In the genomic region with DNA sequence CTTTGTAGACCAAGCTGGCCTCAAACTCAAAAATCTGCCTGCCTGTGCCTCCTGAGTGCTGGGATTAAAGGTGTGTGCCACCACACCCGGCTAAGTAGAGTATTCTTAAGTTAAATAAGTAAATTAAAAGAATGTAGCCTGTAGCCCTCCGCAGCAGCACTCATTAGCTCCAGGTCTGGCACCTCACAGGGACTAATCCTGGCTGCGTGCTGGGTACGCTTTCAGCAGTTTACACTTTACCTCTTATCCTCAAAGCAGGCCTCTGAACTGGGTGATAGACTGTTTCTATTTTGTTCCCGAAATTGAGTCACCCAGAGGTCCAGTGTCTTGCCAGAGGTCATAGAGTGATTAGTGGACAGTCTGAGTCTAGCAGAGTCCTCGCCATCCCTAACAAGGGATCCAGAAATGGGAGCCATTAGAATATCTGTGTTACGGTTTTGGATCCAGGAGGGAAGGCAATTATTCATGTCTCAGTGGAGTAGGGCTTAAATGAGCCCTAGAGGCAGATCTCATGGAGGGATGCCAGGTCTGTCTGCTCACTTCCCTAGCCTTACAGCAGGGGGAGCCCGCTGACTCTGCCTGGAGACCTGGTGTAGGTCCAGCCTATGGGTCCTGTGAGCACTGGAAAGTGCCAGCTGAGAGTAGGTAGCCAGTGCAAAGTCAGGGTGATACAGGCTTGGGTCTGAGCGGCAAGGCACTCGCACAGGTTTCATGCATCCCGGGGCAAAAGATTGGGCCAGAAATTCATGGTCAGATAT, we compare ENCODE assay signal across 8 mouse cellular contexts. TPM values are rescaled to one million over a fixed set of nuclear protein-coding genes. Genes with fewer than 3 reads are reported as not detected.
DNase-seq lines count a peak whose midpoint lies in the region; ATAC-seq and TF ChIP-seq lines count a peak whose summit lies in the region.

No protein-coding gene starts in this region.

- no peaks in the 10 kb centered on the region for H3K4me1 ChIP-seq in embryonic fibroblast, embryonic 13.5 days (ENCODE audit: control insufficient read depth, insufficient read depth, low read length)
- peaks cover 6% of the 10 kb centered on the region; the same call in 1 of the 2 replicates for H3K4me1 ChIP-seq in heart, embryonic 10.5 days
- H3K4me1 ChIP-seq in kidney, embryonic 15.5 days = peaks cover 22% of the 10 kb centered on the region
- H3K4me1 ChIP-seq in stomach, embryonic 14.5 days (ENCODE audit: control insufficient read depth, insufficient read depth, low read length) = no peaks in the 10 kb centered on the region

- peaks cover 10% of the 10 kb centered on the region; the same call in 1 of the 2 replicates for H3K27me3 ChIP-seq in heart, embryonic 10.5 days (ENCODE audit: insufficient read depth, poor library complexity, severe bottlenecking)
- H3K27me3 ChIP-seq in kidney, embryonic 15.5 days = no peaks in the 10 kb centered on the region
- H3K27me3 ChIP-seq in stomach, embryonic 14.5 days (ENCODE audit: control insufficient read depth, insufficient read depth, low read length) = no peaks in the 10 kb centered on the region

- DNase-seq in 3134 (ENCODE audit: extremely low read depth, insufficient read length, low spot score) (peak; percentile 68), liver (peak; percentile 75)
- DNase-seq in adrenal gland, postnatal 14 days = peak; percentile 94
- peak; percentile 81 for DNase-seq in heart, embryonic 10.5 days (ENCODE audit: low spot score)
- DNase-seq in naive thymus-derived CD4-positive, alpha-beta T cell, adult 2 months (ENCODE audit: low read depth) = peak; percentile 90

- no peak overlapping the region for H3K9ac ChIP-seq in kidney, embryonic 15.5 days
- H3K9ac ChIP-seq in stomach, embryonic 14.5 days (replicated peaks; ENCODE audit: low read depth, low read length) = no peak overlapping the region

- no peak overlapping the region for H3K27ac ChIP-seq in embryonic fibroblast, embryonic 13.5 days (ENCODE audit: insufficient read depth, low read length)
- H3K27ac ChIP-seq in heart, embryonic 10.5 days = no peak overlapping the region
- no peak overlapping the region for H3K27ac ChIP-seq in kidney, embryonic 15.5 days
- no peak overlapping the region for H3K27ac ChIP-seq in stomach, embryonic 14.5 days (ENCODE audit: low read length)

- peaks cover 14% of the 10 kb centered on the region; the same call in 1 of the 2 replicates for H3K36me3 ChIP-seq in heart, embryonic 10.5 days
- peaks cover 11% of the 10 kb centered on the region for H3K36me3 ChIP-seq in kidney, embryonic 15.5 days
- H3K36me3 ChIP-seq in stomach, embryonic 14.5 days (ENCODE audit: control insufficient read depth, insufficient read depth, low read length) = no peaks in the 10 kb centered on the region

- no peak overlapping the region for H3K4me3 ChIP-seq in embryonic fibroblast, embryonic 13.5 days (ENCODE audit: insufficient read depth, low read length)
- no peak overlapping the region for H3K4me3 ChIP-seq in heart, embryonic 10.5 days
- no peak overlapping the region for H3K4me3 ChIP-seq in kidney, embryonic 15.5 days (replicated peaks)
- H3K4me3 ChIP-seq in stomach, embryonic 14.5 days (ENCODE audit: low read depth, low read length) = no peak overlapping the region

- H3K9me3 ChIP-seq in heart, embryonic 10.5 days = no peaks in the 10 kb centered on the region
- no peaks in the 10 kb centered on the region for H3K9me3 ChIP-seq in kidney, embryonic 15.5 days (replicated peaks)
- no peaks in the 10 kb centered on the region for H3K9me3 ChIP-seq in stomach, embryonic 14.5 days (ENCODE audit: control insufficient read depth, low read depth, low read length)

- ATAC-seq in kidney, embryonic 15.5 days (replicated peaks; ENCODE audit: low FRiP score) = peak; percentile 68; the same call in 1 of the 2 replicates
- ATAC-seq in stomach, embryonic 14.5 days (ENCODE audit: insufficient number of reproducible peaks, insufficient read depth, low FRiP score, low read depth) = peak; percentile 58; the same call in 1 of the 2 replicates

- no peak overlapping the region for H3K4me2 ChIP-seq in kidney, embryonic 15.5 days
- no peak overlapping the region for H3K4me2 ChIP-seq in stomach, embryonic 14.5 days (replicated peaks; ENCODE audit: low read depth, low read length)

- 28% methylated on average over 11 of the region's 11 CpGs for WGBS in heart, embryonic 10.5 days
- WGBS in kidney, embryonic 15.5 days = 38% methylated on average over 11 of the region's 11 CpGs
- 34% methylated on average over 11 of the region's 11 CpGs for WGBS in stomach, embryonic 14.5 days

- TF ChIP-seq POLR2A in embryonic fibroblast, embryonic 13.5 days (IDR thresholded peaks at IDR 0.05; ENCODE audit: low read depth, low read length) = no peak

- TF ChIP-seq CTCF in embryonic fibroblast, embryonic 13.5 days (IDR thresholded peaks at IDR 0.05; ENCODE audit: borderline replicate concordance, insufficient read depth, low read length) = peak; percentile 90

RNA-seq across cellular contexts. Expression of a gene that starts 12.7 kb away (rescaled TPM):
- total RNA-seq in adrenal gland, postnatal 14 days (2021) = 17.3 and 19.4 TPM in 2 replicates
- 11.0 and 11.9 TPM in 2 replicates for polyA plus RNA-seq in embryonic fibroblast, embryonic 13.5 days (2011; ENCODE audit: insufficient read length, low read depth, missing spikeins)
- polyA plus RNA-seq in heart, embryonic 10.5 days (2016; fragmentation: Nextera tagmentation; extraction: Ambion mirVana) = 12.6 and 13.5 TPM in 2 replicates
- polyA plus RNA-seq in kidney, embryonic 15.5 days (2015; fragmentation: Nextera tagmentation; extraction: Ambion mirVana) = 12.1 and 14.4 TPM in 2 replicates
- 11.8 and 12.7 TPM in 2 replicates for polyA plus RNA-seq in stomach, embryonic 14.5 days (2014; fragmentation: Nextera tagmentation; extraction: Ambion mirVana)

RNA-seq across cellular contexts. Expression of a gene that starts 16.3 kb away (rescaled TPM):
- total RNA-seq in adrenal gland, postnatal 14 days (2021) = 1.7 and 2.0 TPM in 2 replicates
- polyA plus RNA-seq in embryonic fibroblast, embryonic 13.5 days (2011; ENCODE audit: insufficient read length, low read depth, missing spikeins) = 8.0 and 8.1 TPM in 2 replicates
- polyA plus RNA-seq in heart, embryonic 10.5 days (2016; fragmentation: Nextera tagmentation; extraction: Ambion mirVana) = 0.53 and 1.1 TPM in 2 replicates
- polyA plus RNA-seq in kidney, embryonic 15.5 days (2015; fragmentation: Nextera tagmentation; extraction: Ambion mirVana) = 2.6 and 41.3 TPM in 2 replicates
- polyA plus RNA-seq in stomach, embryonic 14.5 days (2014; fragmentation: Nextera tagmentation; extraction: Ambion mirVana) = 1.2 and 1.8 TPM in 2 replicates

RNA-seq across cellular contexts. Expression of a gene that starts 36.3 kb away (rescaled TPM):
- total RNA-seq in adrenal gland, postnatal 14 days (2021) = 8.4 and 8.7 TPM in 2 replicates
- polyA plus RNA-seq in embryonic fibroblast, embryonic 13.5 days (2011; ENCODE audit: insufficient read length, low read depth, missing spikeins) = 0.55 and 1.4 TPM in 2 replicates
- 0.74 and 0.92 TPM in 2 replicates for polyA plus RNA-seq in heart, embryonic 10.5 days (2016; fragmentation: Nextera tagmentation; extraction: Ambion mirVana)
- 1.1 TPM in 2 replicates for polyA plus RNA-seq in kidney, embryonic 15.5 days (2015; fragmentation: Nextera tagmentation; extraction: Ambion mirVana)
- 1.4 and 2.1 TPM in 2 replicates for polyA plus RNA-seq in stomach, embryonic 14.5 days (2014; fragmentation: Nextera tagmentation; extraction: Ambion mirVana)

RNA-seq across cellular contexts. Expression of a gene that starts 45.2 kb away (rescaled TPM):
- total RNA-seq in adrenal gland, postnatal 14 days (2021) = 42.3 and 54.0 TPM in 2 replicates
- polyA plus RNA-seq in embryonic fibroblast, embryonic 13.5 days (2011; ENCODE audit: insufficient read length, low read depth, missing spikeins) = 18.2 and 18.3 TPM in 2 replicates
- 57.9 and 61.5 TPM in 2 replicates for polyA plus RNA-seq in heart, embryonic 10.5 days (2016; fragmentation: Nextera tagmentation; extraction: Ambion mirVana)
- polyA plus RNA-seq in kidney, embryonic 15.5 days (2015; fragmentation: Nextera tagmentation; extraction: Ambion mirVana) = 73.1 and 81.1 TPM in 2 replicates
- 70.6 and 87.3 TPM in 2 replicates for polyA plus RNA-seq in stomach, embryonic 14.5 days (2014; fragmentation: Nextera tagmentation; extraction: Ambion mirVana)
